Mouse (Mus musculus): ENCODE results near the gene D430042O09Rik.

The D430042O09Rik gene

DNA sequence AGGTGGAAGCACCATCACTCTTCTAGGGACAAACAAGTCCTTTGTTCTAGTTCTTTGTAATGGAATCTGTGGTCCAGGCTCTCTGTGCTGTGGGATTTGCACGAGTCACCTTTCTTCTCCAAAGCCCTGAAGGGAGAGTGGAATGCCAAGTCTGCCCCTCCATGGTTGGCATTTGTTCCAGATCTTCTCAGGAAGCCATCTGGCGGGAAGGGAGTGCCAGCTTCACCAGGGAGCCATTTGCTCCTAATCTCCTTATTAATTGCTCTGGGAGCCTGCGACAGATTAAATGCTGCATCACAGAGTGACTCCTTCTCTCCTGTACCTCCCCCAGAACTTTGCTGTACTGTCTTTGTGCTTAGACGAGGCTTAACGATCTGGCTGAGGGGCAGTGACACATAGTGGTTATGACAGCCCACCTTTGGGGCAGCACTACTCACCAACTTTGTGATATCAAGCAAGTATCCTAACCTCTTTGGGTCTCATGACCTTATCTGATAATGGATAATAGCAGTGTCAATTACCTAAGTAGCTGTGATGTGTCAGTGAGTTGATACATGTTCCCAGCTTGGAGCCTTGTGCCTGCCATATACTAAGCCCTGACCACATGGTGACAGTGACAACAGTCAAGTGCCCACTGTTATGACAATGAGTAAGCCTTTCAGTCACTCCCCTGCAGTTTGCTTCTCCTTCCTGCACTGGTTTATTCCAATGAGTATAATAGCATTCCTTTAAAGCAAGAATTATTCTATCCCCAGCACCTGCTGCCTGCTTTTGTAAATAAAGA is 15.7 kb downstream of the D430042O09Rik start:
- POLR2A ChIA-PET, result interaction anchor here in 1 of 4 experiments (0.9 kb wide), 1 partner anchor 9 kb away, joined by 3 read pairs; no protein-coding TSS in a partner anchor

GRCm38 (mm10) chr7:125731679-125732078 is 24.0 kb downstream of the D430042O09Rik start:
- ChIA-PET POLR2A (interaction anchor here in 1 of 4 experiments (1.0 to 1.2 kb wide), 2 partner anchors 9 to 55 kb away, joined by 3 read pairs; no protein-coding TSS in a partner anchor), CTCF (interaction anchor here in 2 of 4 experiments (0.9 to 1.0 kb wide), 2 partner anchors 34 to 57 kb away, joined by 3 to 4 read pairs; no protein-coding TSS in a partner anchor)

More for the DNA sequence above, 15.7 kb downstream of the D430042O09Rik start:
- CTCF ChIA-PET, result interaction anchor here in 1 of 4 experiments (1.4 kb wide), 1 partner anchor 25 kb away, joined by 3 read pairs; no protein-coding TSS in a partner anchor

DNA sequence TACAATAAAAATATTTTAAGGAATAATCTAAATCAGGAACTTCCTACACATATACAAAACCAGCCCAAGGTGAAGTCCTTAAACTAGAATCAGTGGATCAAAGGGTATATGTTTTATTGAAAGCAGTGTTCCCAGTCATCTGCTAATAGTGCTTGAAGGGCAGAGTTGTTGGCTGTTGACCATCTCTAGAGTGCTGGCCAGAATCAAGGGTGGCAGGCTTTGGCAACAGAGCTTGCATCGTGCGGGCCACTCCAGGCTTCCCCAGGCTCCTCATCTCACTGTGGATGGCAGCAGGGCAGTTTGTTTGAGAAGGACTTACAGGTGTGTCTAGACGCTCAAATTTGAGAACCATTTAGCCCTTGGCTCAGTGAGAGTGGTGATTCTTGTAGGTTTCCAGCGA is 26.1 kb downstream of the D430042O09Rik start:
- CTCF ChIA-PET, result no interaction called here
- POLR2A ChIA-PET, result no interaction called here

DNA sequence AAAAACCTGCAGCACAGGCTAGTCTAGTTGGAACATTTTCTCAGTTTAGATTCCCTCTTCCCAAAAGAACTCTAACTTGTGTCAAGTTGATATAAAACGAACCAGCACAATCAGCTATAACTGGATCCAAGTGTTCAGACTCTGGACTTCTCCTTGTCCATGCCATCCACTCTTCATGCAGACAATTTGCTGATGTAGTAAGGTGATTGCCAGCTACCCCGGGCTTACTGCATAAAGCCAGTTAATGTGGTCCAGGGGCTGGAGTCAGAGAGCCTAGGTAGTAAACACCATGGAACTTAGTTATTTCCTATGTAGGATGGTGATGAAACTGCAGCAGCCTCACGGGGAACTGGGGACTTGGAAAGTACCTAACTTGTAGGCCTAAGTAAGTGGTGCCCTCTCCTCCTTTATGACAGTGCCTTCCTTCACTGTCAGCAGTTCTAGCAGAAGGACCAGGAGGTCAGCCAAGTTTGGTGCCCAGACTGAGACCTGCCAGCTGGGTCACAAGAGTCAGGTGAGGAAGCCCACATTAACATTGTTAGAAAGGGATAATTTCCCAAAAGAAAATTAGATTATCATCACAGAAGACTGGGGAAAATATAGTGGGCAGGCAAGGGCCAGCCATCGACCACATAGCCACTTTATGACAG is 28.8 kb downstream of the D430042O09Rik start:
- POLR2A ChIA-PET, result no interaction called here
- CTCF ChIA-PET, result no interaction called here

GRCm38 (mm10) chr7:125740521-125740920 is 32.8 kb downstream of the D430042O09Rik start:
- ChIA-PET CTCF (no interaction called here), POLR2A (no interaction called here)

- CTCF ChIA-PET, result interaction anchor here in 1 of 4 experiments (1.4 kb wide), 1 partner anchor 12 kb away, joined by 3 read pairs; no protein-coding TSS in a partner anchor
These were observed 33.6 kb downstream of the D430042O09Rik start for GRCm38 (mm10) chr7:125741271-125741703.

GRCm38 (mm10) chr7:125744774-125745173 is 37.1 kb downstream of the D430042O09Rik start:
- CTCF ChIA-PET, result interaction anchor here in 1 of 4 experiments (0.7 kb wide), 2 partner anchors 275 to 583 kb away, joined by 3 read pairs; no protein-coding TSS in a partner anchor
- POLR2A ChIA-PET, result no interaction called here

More at GRCm38 (mm10) chr7:125741271-125741703, 33.6 kb downstream of the D430042O09Rik start:
- POLR2A ChIA-PET, result interaction anchor here in 1 of 4 experiments (1.5 kb wide), 1 partner anchor 102 kb away, joined by 3 read pairs; no protein-coding TSS in a partner anchor

DNA sequence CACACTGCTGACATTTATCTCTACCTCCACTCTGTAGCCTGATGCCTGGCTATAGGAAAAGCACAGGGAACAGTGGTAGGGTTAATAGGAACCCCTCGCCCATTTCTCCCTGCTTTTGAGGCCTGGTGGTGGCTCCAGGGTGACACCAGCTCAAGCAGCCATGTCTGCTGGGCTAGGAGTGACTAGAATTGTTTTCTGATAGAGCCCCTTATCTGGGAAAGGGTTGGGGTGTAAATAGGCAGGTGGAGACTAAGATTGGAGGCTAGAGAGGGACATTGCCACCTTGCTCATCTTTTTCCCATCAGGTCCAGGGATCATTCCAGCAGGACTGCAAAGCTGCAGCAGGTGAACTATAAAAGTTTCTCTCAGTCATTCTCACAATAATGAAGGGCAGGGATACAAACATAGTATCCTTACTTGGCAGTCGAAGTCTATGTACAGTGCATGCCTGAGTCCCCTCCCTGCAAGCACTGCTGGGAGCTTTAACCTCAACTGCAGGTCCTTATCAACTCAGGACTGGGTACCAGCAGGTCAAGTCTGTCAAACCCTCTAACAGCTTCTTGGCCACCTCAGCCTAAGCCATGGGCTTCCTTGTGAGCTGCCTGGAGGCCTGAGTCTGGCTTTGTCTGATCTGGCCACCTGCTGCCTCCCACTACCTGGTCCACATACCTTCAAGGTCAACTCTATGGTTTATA is 39.1 kb downstream of the D430042O09Rik start:
- ChIA-PET POLR2A (interaction anchor here in 2 of 4 experiments (0.5 to 1.6 kb wide), 6 partner anchors 14 to 1085 kb away, joined by 3 to 4 read pairs (median 3); partner anchors contain the start of gene Gtf3c1 (in 1 of the 2)), CTCF (interaction anchor here in 2 of 4 experiments (0.7 to 1.8 kb wide), 11 partner anchors 17 to 360 kb away, joined by 3 to 8 read pairs (median 4); partner anchors contain the start of genes Gsg1l (in 1 of the 2) and Gtf3c1 (in 1 of the 2))

DNA sequence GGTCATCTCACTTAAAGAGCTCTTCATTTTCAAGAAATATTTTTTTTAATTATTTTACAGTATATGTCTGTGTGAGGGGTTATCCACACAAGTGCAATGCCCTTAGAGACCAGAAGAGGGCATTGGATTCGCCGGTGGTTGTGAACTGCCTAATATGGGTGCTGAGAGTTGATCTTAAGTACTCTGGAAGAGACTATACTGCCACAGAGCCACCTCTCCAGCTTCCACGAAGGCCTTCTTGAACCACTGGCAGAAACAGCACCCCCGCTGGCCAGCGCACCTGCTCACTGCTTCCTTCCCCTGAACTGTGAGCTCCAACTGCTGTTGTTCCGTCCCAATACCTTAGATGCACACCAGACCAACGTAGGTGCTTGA is 39.6 kb downstream of the D430042O09Rik start:
- ChIA-PET POLR2A (interaction anchor here in 3 of 4 experiments (0.5 to 0.8 kb wide), 6 partner anchors 13 to 1086 kb away, joined by 3 to 4 read pairs (median 3); partner anchors contain the start of gene Gtf3c1 (in 1 of the 3)), CTCF (interaction anchor here in 3 of 4 experiments (0.6 to 1.8 kb wide), 13 partner anchors 17 to 493 kb away, joined by 3 to 8 read pairs (median 4); partner anchors contain the start of genes Gsg1l (in 1 of the 3) and Gtf3c1 (in 1 of the 3))

- CTCF ChIA-PET, result interaction anchor here in 3 of 4 experiments (0.6 to 1.8 kb wide), 13 partner anchors 19 to 359 kb away, joined by 3 to 8 read pairs (median 3); partner anchors contain the start of genes Gsg1l (in 1 of the 3), Gtf3c1 (in 1 of the 3) and Kdm8 (in 1 of the 3)
- POLR2A ChIA-PET, result interaction anchor here in 2 of 4 experiments (0.6 to 1.3 kb wide), 2 partner anchors 16 to 120 kb away, joined by 4 to 7 read pairs; no protein-coding TSS in a partner anchor
These were observed 40.5 kb downstream of the D430042O09Rik start for GRCm38 (mm10) chr7:125748186-125748585.

GRCm38 (mm10) chr7:125752699-125753325 is 45.1 kb downstream of the D430042O09Rik start:
- POLR2A ChIA-PET, result interaction anchor here in 2 of 4 experiments (0.6 to 1.7 kb wide), 6 partner anchors 12 to 548 kb away, joined by 3 to 7 read pairs (median 4); no protein-coding TSS in a partner anchor
- CTCF ChIA-PET, result interaction anchor here in 3 of 4 experiments (0.6 to 2.1 kb wide), 9 partner anchors 11 to 587 kb away, joined by 3 to 6 read pairs (median 4); no protein-coding TSS in a partner anchor

DNA sequence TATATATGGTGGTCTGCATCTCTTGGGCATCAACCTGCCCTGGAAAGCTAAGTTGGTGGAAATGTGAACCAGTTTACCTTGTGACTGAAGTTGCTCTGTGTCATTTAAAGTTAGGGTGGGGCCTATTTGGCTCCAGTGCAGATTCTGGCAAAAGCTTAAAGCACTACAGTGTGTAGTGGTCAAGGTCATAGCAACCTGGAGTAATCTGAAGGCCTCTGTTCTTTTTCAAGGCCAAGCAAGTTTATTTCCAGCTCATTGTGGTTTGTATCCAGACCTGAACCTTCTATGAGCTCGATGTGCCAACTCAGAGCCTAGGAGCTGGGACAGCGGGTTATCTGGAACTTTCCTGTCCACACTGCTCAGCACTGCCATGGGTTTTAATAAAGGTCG is 45.6 kb downstream of the D430042O09Rik start:
- POLR2A ChIA-PET, result interaction anchor here in 3 of 4 experiments (0.6 to 1.7 kb wide), 7 partner anchors 11 to 548 kb away, joined by 3 to 7 read pairs (median 3); no protein-coding TSS in a partner anchor
- CTCF ChIA-PET, result interaction anchor here in 3 of 4 experiments (0.6 to 2.1 kb wide), 9 partner anchors 12 to 586 kb away, joined by 3 to 6 read pairs (median 4); no protein-coding TSS in a partner anchor

DNA sequence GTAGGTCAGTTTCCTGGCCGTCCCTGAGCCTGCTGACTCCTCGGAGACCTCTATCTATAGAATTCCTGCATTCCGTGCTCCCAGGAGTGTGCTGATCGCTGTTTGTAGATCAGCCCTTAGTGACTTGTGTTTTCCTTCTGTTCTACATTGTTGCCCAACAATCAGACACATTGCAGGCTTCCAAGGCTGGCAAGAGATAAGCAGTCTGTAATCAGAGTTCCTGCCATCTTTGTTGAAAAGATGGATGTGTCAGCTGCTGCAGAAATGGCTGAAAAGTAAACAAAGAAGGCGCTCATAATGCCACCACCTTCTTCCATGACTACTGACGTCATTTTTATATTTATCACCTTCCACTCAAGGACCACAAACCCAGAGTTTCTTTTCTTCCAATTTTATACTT is 49.1 kb downstream of the D430042O09Rik start:
- ChIA-PET CTCF (no interaction called here), POLR2A (no interaction called here)

DNA sequence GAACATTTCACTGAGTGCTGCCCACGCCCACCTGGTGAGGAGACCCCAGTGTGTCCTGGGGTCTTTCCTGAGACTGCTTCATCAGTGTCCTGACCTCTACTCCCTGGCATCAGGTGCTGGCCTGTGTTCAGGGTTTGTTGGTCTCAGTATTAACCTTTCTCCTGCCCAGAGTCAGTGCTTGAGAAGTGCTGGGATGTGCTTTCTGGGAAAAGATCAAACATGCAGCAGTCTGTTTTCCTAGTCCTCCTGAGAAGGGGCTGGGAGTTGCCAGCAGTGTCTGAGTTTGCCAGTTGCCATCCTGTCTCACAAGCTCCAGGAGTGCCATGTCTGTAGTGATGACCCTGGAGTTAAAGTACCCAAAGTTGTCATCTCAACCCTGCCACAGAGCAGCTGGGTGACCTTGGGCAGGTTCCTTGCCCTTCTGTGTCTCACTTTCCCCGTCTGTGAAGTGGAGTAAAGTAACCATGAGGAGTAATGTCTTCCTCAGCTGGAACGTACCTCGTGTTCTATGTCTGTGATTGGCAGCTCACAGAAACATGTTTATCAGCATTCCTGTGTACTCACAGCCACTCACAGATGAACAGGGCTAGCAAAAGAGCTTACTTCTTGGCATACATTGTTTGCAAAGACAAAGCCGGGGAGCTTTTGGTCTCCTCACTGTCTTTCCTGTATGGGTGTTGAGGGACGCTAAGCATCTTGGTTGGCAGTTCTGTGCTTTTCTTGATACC is 50.4 kb downstream of the D430042O09Rik start:
- CTCF ChIA-PET, result interaction anchor here in 2 of 4 experiments (0.7 to 0.8 kb wide), 2 partner anchors 80 to 534 kb away, joined by 3 to 4 read pairs; no protein-coding TSS in a partner anchor
- POLR2A ChIA-PET, result no interaction called here

DNA sequence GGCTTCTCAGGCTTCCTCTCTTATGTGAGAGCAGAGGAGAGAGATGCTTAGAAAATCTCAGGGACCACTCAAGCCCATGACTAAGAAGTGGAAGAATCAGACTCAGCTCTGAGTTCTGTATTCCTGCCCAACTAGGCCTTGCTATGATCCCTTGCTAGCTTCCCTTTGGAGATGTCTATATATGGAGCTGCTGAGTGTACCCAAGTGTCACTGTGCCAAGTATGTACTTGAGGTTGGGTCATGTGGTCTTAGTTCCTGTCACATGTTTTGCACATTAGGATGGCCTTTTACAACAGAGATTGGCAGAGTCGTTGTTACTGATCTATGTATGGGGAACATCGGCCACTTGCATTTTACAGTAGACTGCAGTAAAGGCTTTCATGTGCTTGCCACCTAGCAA is 54.6 kb downstream of the D430042O09Rik start:
- ChIA-PET POLR2A (no interaction called here), CTCF (interaction anchor here in 1 of 4 experiments (1.5 kb wide), 1 partner anchor 329 kb away, joined by 4 read pairs; no protein-coding TSS in a partner anchor)

DNA sequence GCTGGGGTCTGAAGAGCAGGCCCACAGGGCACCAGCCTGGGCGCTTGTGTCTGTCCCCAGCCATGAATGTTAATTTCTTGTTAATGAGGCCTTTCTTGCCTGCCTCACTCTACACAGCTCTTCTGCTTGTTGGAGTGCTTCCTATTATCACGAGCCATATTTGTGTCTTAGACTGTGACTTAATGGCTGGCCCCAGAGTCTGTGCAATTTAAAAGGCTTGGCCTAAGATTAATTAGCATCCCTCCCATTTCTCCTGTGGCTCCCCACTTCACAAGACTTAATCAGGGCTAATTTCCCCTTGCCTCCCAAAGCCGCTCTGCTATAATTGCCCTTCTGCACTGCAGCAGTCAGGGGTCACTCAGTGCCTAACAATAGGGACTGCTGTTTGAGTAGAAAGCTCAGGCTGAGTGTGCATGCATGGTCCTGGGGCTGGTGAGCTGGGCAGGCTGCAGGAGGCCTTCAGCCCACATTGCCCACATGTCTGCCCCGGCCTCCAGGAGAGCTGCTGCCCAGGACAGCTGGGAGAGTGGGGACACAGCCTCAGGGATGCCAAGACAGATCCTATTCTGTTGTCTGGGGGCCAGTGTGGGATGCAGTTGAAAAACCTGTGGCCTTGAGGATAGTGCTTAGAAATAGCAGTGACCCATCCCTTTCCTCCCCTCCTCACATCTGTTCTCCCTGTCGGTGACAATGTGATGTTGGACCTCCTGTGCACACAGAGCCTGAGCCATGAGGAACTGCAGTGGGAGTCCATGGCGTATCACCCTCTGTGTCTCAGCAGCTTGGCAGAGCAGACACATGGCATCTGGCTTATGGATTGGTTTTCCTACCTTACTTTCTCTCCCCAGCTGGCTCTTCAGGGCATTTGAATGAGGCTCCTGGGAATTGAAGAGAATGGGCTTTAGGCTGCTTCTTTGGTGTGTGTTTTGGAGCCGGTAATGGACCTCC is 55.5 kb downstream of the D430042O09Rik start:
- ChIA-PET CTCF (interaction anchor here in 2 of 4 experiments (0.9 to 1.5 kb wide), 3 partner anchors 16 to 328 kb away, joined by 3 to 5 read pairs (median 4); no protein-coding TSS in a partner anchor), POLR2A (interaction anchor here in 1 of 4 experiments (1.4 kb wide), 1 partner anchor 15 kb away, joined by 4 read pairs; no protein-coding TSS in a partner anchor)

Data from embryonic stem cell, embryonic (primary cell).